Mouse (Mus musculus) CD8-positive naive resting alpha-beta T cell, adult 57 days (primary cell): ENCODE data around the gene Acbd3. TPM values are rescaled to one million over a fixed set of nuclear protein-coding genes. Genes with fewer than 3 reads are reported as not detected.

Experiments
- total RNA-seq: library from RNA; stranded (reverse); gene quantifications from one replicate; pipeline ENCODE4 v1.2.4, GENCODE M21; 2023

The Acbd3 gene
- total RNA-seq, result 47.5 TPM

DNA sequence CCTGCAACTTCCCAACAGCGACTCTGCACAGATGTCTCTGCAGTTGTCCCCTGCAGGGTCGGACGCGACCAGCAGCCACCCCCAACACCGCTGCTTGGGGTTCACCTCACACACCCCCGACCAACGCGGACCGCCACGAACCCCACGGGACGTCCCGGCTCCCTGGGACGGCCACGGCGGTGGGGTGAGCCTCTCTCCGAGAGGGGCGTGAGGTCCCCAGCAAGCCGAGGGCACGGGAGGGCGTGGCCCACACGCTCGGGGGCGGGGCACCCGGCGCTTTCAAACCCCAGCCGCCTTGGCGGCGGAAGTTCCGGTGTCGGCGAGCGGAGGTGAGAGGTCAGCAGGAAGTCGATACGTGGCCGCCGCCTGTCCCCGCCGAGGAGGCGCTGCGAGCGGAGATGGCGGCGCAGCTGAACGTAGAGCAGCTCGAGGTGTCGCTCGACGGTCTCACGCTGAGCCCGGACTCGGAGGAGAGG, at the start of gene Acbd3:
Acbd3 (plus strand) TSS at position 340 of the 476 bp plus-strand sequence.

DNA sequence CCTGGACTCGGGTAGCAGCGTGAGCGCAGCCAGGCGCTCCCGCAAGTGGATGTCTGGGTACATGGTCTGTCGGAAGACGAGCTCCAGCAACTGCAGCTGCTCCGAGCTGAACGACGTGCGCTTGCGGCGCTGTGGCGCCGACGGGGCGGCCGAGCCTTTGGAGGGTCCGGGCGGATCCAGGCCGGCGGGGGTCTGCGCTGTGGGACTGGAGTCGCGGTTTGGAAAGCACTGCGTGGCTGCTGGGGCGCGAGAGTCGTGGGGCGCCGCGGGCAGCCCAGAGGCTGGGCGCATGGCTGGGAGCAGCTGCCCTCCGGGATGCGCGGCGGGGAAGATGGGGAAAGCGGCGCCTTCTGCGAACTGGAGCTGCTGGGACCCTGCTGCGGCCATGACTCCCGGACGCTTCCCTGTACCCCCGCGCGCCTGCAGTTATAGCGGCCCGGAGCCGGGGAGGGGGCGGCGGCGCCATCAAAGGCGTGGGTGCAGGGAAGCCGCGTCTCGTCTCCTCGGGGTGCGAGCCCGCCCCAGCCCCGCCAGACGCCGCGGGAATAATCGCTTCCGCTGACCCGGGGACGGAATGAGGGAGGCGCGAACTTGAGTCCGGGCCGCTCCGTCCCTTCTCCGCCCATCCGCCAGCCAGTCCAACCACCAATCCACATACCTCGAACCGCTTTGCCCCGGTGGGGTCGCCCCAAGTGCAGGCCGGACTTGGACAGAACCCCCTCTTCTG, 29.1 kb upstream of the Acbd3 start, which contains the start of gene Mixl1:
Mixl1 (minus strand) TSS at position 409 of the 727 bp plus-strand sequence.

Other genes with a start within 250 kb of the Acbd3 start
- gene Stum, start 242.5 kb upstream of the Acbd3 start, total RNA-seq, result 0.18 TPM
- gene Parp1, start 157.1 kb upstream of the Acbd3 start, total RNA-seq, result 75.9 TPM
- gene Lin9, start 84.9 kb upstream of the Acbd3 start, total RNA-seq, result 17.2 TPM
- not detected for gene Mixl1, start 29.0 kb upstream of the Acbd3 start, total RNA-seq
- gene H3f3a, start 87.9 kb downstream of the Acbd3 start, total RNA-seq, result 742 TPM
- gene Sde2, start 125.1 kb downstream of the Acbd3 start, total RNA-seq, result 62.7 TPM
- not detected for gene Lefty2, start 167.1 kb downstream of the Acbd3 start, total RNA-seq
- gene Pycr2, start 178.2 kb downstream of the Acbd3 start, total RNA-seq, result 52.1 TPM
- gene Lefty1, start 209.0 kb downstream of the Acbd3 start, total RNA-seq, result not detected
- gene Tmem63a, start 216.3 kb downstream of the Acbd3 start, total RNA-seq, result 53.5 TPM